Mouse (Mus musculus) forebrain, embryonic 16.5 days (tissue): ENCODE measurements around the gene Gm4791. TPM values are rescaled to one million over a fixed set of nuclear protein-coding genes. Genes with fewer than 3 reads are reported as not detected.

ENCODE experiments used
- ATAC-seq: fragments of 200-750 bp; cut with Nextera tagmentation; 2 replicates; pipeline ENCODE4 v1.8.0; 2017; ENCODE audit warnings: mild to moderate bottlenecking, moderate library complexity
- H3K27ac ChIP-seq: fragments of 300-500 bp; sonication (generic); 2 replicates; pipeline ENCODE4 v1.5.1; 2014; ENCODE audit warnings: low read length, control low read depth
- H3K27me3 ChIP-seq: fragments of 300-500 bp; sonication (generic); replicated peaks from 2 replicates; pipeline ENCODE4 v1.6.1; 2014; ENCODE audit warnings: low read length; ENCODE audit not compliant: control insufficient read depth, insufficient read depth
- H3K36me3 ChIP-seq: fragments of 300-500 bp; sonication (generic); 2 replicates; pipeline ENCODE4 v1.6.1; 2014; ENCODE audit not compliant: control insufficient read depth, insufficient read depth
- H3K4me1 ChIP-seq: fragments of 300-500 bp; sonication (generic); replicated peaks from 2 replicates; pipeline ENCODE4 v1.6.1; 2014; ENCODE audit warnings: low read length; ENCODE audit not compliant: control insufficient read depth, insufficient read depth
- H3K4me2 ChIP-seq: fragments of 300-500 bp; sonication (generic); 2 replicates; pipeline ENCODE4 v1.6.1; 2014; ENCODE audit warnings: mild to moderate bottlenecking, low read length, control low read depth
- H3K4me3 ChIP-seq: fragments of 300-500 bp; sonication (generic); replicated peaks from 2 replicates; pipeline ENCODE4 v1.5.1; 2014; ENCODE audit warnings: mild to moderate bottlenecking, low read length, control low read depth
- H3K9ac ChIP-seq: fragments of 300-500 bp; sonication (generic); replicated peaks from 2 replicates; pipeline ENCODE4 v1.6.1; 2014; ENCODE audit warnings: low read depth, low read length, control low read depth
- H3K9me3 ChIP-seq: fragments of 300-500 bp; sonication (generic); 2 replicates; pipeline ENCODE4 v1.6.1; 2016; ENCODE audit warnings: low read length; ENCODE audit not compliant: control insufficient read depth
- WGBS: fragments of 180-500 bp; shearing (Covaris S2); extraction: QIAGEN DNeasy Blood & Tissue Kit; methylation state at CpG from one replicate; pipeline ENCODE4 v1.1.7; 2014; 5-methylcytosine and 5-hydroxymethylcytosine counted together
- polyA plus RNA-seq: library from polyadenylated mRNA; unstranded; fragments of >200 nt; fragmentation: Nextera tagmentation; extraction: Ambion mirVana; gene quantifications from 2 replicates; pipeline ENCODE4 v1.2.1, GENCODE M21; 2015

Gene Gm4791
- polyA plus RNA-seq, 1 experiment from 2014 or later, result not detected

GRCm38 (mm10) chr9:47041569-47041968, 43.0 kb downstream of the Gm4791 start:
- H3K4me3 ChIP-seq, result no peak overlapping the region
- H3K36me3 ChIP-seq, result no peaks in the 10 kb centered on the region
- 67% methylated on average over 6 of the region's 6 CpGs for WGBS
- H3K4me1 ChIP-seq, result no peaks in the 10 kb centered on the region
- no peak overlapping the region for H3K9ac ChIP-seq
- H3K27ac ChIP-seq, result no peak overlapping the region
- H3K4me2 ChIP-seq, result no peak overlapping the region
- no peak for ATAC-seq
- no peaks in the 10 kb centered on the region for H3K27me3 ChIP-seq
- H3K9me3 ChIP-seq, result no peaks in the 10 kb centered on the region
